In genomic region chrX:152621407-152621806, GRCm38 (mm10) we compare ENCODE assay signal across 33 mouse cellular contexts. TPM values are rescaled to one million over a fixed set of nuclear protein-coding genes. Genes with fewer than 3 reads are reported as not detected.
"Had no signal": no experiment of that assay in that cellular context is flagged by ENCODE, and none has a peak within 500 bp of the region (broad histone marks: within the 10 kb centered on the region; RNA-seq: fewer than 3 reads in every experiment).

No protein-coding gene starts in this region.

- H3K4me1 ChIP-seq: embryonic facial prominence, embryonic 10.5 days; embryonic facial prominence, embryonic 12.5 days; embryonic facial prominence, embryonic 13.5 days; embryonic facial prominence, embryonic 15.5 days; forebrain, embryonic 10.5 days; forebrain, embryonic 12.5 days; forebrain, embryonic 13.5 days; forebrain, embryonic 15.5 days had no signal

- H3K9ac ChIP-seq: embryonic facial prominence, embryonic 12.5 days; embryonic facial prominence, embryonic 13.5 days; embryonic facial prominence, embryonic 15.5 days; forebrain, embryonic 12.5 days; forebrain, embryonic 13.5 days; forebrain, embryonic 15.5 days; forebrain, postnatal 0 days had no signal

- H3K27ac ChIP-seq: embryonic facial prominence, embryonic 10.5 days; embryonic facial prominence, embryonic 12.5 days; embryonic facial prominence, embryonic 13.5 days; embryonic facial prominence, embryonic 15.5 days; forebrain, embryonic 10.5 days; forebrain, embryonic 12.5 days; forebrain, embryonic 13.5 days; forebrain, embryonic 15.5 days; gastrocnemius, adult 2 months had no signal

- H3K4me3 ChIP-seq: embryonic facial prominence, embryonic 10.5 days; embryonic facial prominence, embryonic 12.5 days; embryonic facial prominence, embryonic 13.5 days; embryonic facial prominence, embryonic 15.5 days; erythroblast, embryonic 14.5 days; forebrain, embryonic 10.5 days; forebrain, embryonic 12.5 days; forebrain, embryonic 13.5 days; forebrain, embryonic 15.5 days; gastrocnemius, adult 2 months had no signal

- H3K36me3 ChIP-seq: embryonic facial prominence, embryonic 10.5 days; embryonic facial prominence, embryonic 12.5 days; embryonic facial prominence, embryonic 13.5 days; embryonic facial prominence, embryonic 15.5 days; forebrain, embryonic 12.5 days; forebrain, embryonic 15.5 days had no signal

- H3K4me2 ChIP-seq: embryonic facial prominence, embryonic 12.5 days; embryonic facial prominence, embryonic 13.5 days; embryonic facial prominence, embryonic 15.5 days; forebrain, embryonic 12.5 days; forebrain, embryonic 13.5 days; forebrain, embryonic 15.5 days had no signal

- H3K27me3 ChIP-seq: embryonic facial prominence, embryonic 15.5 days; forebrain, embryonic 15.5 days had no signal

- ATAC-seq: forebrain, embryonic 13.5 days; forebrain, embryonic 14.5 days; forebrain, embryonic 15.5 days; forebrain, embryonic 16.5 days; forebrain, postnatal 0 days had no signal

- DNase-seq: cerebellum, adult 2 months; cerebellum, adult 8-10 months; cerebellum, adult 9-10 months; cerebellum, adult 9-11 months; cerebellum, postnatal 14 days; cerebellum, postnatal 25 days; cerebellum, postnatal 36 days; embryo, embryonic 11 days; forebrain, postnatal 0 days; gastrocnemius, adult 2 months; gastrocnemius, postnatal 10 days; gastrocnemius, postnatal 14 days; gastrocnemius, postnatal 25 days; gastrocnemius, postnatal 36 days; heart, adult 11 months; heart, adult 18-20 months had no signal

- H3K9me3 ChIP-seq: embryonic facial prominence, embryonic 10.5 days; embryonic facial prominence, embryonic 12.5 days; embryonic facial prominence, embryonic 13.5 days; embryonic facial prominence, embryonic 15.5 days; forebrain, embryonic 10.5 days; forebrain, embryonic 12.5 days; forebrain, embryonic 13.5 days; forebrain, embryonic 15.5 days had no signal

RNA-seq across cellular contexts. Expression of gene Cldn34a, which starts 58.3 kb away (rescaled TPM):
- polyA plus RNA-seq: cerebellum, adult 2 months; cortical plate, adult 2 months; embryonic facial prominence, embryonic 10.5 days; embryonic facial prominence, embryonic 11.5 days; embryonic facial prominence, embryonic 12.5 days; embryonic facial prominence, embryonic 13.5 days; embryonic facial prominence, embryonic 14.5 days; embryonic facial prominence, embryonic 15.5 days; erythroblast, embryonic 14.5 days; forebrain, embryonic 10.5 days; forebrain, embryonic 11.5 days; forebrain, embryonic 12.5 days; forebrain, embryonic 13.5 days; forebrain, embryonic 14.5 days; forebrain, embryonic 15.5 days; forebrain, embryonic 16.5 days; forebrain, postnatal 0 days; frontal cortex, adult 2 months; gonadal fat pad, adult 2 months had no signal
